Mouse (Mus musculus) testis, postnatal 10 days (tissue): ENCODE results near the gene Capn10.
A peak's percentile ranks its signal among the peaks of the same experiment; 100 is the strongest.

Source experiments
- DNase-seq: peaks from one replicate; pipeline ENCODE4 v3.0.0; 2021; ENCODE audit warnings: low spot score

Capn10 gene

DNA sequence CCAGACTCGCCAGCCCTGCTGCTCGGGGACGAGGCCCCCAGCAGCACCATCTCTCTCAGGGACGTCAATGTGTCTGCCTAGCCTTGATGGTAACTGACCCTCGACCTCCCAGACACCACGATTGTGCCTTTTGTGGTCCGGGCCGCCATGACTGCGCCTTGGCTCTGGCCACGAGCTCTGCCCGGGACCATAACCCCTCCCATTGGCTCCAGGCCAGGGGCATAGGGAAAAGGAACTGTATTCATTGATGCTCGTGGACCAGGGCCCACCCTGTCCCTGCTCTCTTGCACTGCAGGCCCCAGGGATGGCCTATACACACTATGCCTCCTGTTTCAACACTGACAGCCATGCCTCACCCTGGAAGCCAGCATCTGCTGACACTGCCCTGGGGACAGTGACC is 14.4 kb upstream of the Capn10 start:
- DNase-seq: no peak

DNA sequence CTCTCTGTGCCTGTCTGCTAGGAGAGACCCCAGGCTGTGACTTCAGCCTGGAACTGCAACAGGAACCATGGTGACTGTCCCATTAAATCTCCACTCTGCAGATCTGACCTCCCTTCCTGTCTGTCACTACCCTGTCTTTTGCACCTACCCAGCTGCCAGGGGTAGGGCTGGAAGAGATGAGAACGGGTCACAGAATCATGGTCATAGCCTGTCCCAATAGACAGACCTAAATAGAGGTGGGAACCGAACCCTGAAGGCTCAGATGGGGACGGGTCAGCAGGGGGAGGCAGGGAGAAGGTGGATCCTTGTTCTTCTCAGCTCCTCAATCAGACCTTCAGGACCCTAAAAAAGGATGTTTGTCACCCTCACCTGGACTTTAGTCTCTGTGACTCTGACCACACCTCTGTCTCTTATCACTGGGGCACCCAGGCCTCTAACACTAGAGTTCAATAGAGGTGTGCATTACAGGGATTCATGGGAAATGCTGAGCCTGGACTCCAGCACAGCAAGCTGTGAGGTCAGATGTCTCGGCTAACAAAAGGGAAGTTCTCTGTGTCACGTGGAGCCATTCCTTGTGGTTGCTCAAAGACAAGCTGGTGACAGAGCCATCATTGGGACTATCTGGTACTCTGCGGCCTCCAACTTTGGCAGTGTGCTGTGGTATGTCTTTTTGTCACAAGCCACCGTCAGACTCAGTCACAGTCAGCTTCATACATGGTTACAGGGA is 13.5 kb upstream of the Capn10 start:
- no peak for DNase-seq

- DNase-seq: no peak
Observed at GRCm38 (mm10) chr1:92921496-92921895, 12.7 kb upstream of the Capn10 start.

- DNase-seq: no peak
Observed at GRCm38 (mm10) chr1:92930171-92930706, 3.9 kb upstream of the Capn10 start.

DNA sequence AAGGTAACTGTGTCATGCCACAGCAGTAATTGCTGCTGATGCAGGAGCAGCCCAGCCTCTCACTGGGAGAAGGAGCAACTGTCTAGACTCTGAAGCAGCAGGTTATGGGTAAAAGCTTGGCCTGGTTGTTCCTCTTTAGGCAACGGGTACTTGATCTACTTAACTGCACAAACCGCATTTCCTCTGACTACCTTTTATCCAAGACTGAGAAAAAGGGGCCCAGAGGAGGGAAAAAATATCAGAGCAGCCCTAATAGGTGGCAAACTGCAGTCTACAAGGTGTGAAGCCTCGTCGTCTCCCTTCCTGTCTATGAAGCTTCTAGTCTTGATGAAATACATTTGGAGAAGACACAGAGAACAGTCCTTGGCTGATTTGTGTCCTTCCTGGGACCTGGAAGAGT is 565 bp upstream of the Capn10 start:
- no peak for DNase-seq

- peak; percentile 90 for DNase-seq
Observed at GRCm38 (mm10) chr1:92935054-92935962, 1.1 kb downstream of the Capn10 start.

GRCm38 (mm10) chr1:92935977-92936376 is 1.8 kb downstream of the Capn10 start:
- no peak for DNase-seq

- no peak for DNase-seq
Observed at GRCm38 (mm10) chr1:92936467-92936866, 2.3 kb downstream of the Capn10 start.

DNA sequence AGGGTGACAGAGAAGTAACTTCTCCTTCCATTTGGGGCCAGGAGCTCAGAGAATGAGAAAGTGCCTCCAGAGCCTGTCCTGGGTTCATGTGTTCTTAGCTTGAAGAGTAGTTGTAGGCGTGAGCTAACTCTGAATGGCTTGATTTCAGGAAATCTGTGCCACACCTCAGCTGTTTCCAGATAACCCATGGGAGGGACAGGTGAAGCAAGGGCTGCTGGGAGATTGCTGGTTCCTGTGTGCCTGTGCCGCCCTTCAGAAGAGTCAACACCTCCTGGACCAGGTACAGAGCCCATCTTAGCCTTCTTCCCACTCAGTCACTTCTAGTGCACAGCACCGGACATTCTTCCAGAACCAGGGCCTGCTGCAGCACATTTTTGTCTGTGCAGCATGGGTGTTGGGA is 3.6 kb downstream of the Capn10 start:
- no peak for DNase-seq

DNA sequence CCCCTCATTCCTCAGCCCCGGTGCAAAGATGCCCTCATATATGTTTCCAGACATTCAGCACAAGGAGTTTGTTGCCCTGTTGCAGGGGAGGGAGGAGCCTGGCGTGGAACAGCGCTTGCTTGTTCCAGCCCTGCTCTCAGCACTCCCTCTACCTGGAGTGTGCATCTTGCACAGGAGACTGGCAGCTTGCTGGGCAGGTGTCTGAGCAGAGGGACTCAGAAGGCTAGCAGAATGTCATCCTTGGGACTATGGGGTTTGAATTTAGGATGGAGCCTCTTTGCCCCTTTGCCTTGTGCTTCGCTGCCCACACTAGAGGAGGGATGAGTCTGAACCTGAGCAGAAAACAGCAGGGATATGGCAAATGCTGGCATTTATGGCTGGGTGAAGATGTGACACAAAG is 5.6 kb downstream of the Capn10 start:
- no peak for DNase-seq

GRCm38 (mm10) chr1:92943219-92943989 is 9.2 kb downstream of the Capn10 start:
- peak; percentile 41 for DNase-seq

GRCm38 (mm10) chr1:92947966-92948365 is 13.8 kb downstream of the Capn10 start:
- peak; percentile 20 for DNase-seq

GRCm38 (mm10) chr1:92949426-92949825 is 15.2 kb downstream of the Capn10 start:
- peak; percentile 55 for DNase-seq

DNA sequence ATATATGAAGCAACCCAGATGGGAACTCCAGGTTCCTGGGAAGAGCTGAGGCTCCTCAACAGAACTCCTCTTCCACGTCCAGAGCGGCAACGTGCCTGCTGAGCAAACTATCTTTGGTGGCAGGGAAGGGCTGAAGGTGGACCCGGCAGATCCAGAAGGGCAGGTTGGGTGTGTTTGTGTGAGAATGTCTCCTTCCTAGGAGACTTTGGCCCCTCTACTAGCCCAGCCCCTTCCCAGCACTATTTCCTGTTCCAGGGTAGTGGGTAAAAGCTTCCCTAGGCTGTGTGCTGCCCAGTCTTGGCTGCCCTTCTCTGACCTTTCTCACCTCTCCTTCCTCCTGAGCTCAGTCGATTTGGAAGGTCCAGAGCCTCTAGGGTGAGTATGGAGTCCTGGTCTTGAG is 16.4 kb downstream of the Capn10 start, which contains the start of gene Gpr35:
Gene Gpr35, plus strand, starts transcription at position 259 of the 400 bp plus-strand sequence.
- DNase-seq: peak; percentile 28

DNA sequence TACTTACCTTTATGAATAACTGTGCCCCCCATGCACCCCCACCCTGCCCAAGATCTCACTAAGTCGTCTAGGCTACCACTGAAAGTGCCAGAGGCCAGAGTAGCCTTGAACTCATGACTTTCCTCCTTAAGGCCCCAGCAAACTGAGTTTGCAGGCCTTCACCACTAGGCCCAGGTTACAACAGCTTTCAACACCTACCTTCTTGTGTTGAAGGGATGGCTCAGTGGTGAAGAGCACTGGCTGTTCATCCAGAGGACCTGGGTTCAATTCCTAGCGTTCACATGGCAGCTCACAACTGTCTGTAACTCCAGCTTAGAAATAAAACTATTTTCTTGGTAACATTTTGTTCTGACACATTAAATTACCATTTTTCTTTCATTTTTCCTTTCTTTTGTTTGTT is 19.5 kb downstream of the Capn10 start:
- DNase-seq: peak; percentile 32

DNA sequence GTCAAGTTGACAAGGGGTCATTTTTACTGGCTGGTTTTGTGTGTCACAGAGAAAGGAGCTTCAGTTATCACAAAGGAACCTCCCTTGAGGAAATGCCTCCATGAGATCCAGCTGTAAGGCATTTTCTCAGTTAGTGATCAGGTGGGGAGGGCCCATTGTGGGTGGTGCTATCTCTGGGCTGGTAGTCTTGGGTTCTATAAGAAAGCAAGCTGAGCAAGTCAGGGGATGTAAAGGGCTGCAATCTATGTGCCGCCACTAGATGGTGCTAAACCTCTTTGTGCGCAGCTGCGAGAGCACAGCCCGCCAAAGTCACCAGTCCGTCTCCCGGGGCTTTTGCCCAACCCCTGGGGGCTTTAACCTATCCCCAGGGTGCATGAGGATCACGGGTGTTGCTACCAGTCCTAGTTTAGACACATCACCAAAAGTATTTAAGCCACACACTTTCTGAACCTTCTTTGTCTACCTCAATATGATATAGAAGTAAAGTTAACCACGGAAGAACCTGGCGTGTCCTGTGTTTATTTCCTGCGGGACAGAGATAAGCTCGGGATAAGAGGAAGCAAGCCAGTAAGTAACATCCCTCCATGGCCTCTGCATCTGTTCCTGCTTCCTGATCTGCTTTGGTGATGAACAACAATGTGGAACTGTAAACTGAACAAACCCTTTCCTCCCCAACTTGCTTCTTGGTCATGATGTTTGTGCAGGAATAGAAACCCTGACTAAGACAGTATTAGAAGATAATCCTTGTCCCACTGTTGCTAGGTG is 22.6 kb downstream of the Capn10 start:
- peak; percentile 76 for DNase-seq

DNA sequence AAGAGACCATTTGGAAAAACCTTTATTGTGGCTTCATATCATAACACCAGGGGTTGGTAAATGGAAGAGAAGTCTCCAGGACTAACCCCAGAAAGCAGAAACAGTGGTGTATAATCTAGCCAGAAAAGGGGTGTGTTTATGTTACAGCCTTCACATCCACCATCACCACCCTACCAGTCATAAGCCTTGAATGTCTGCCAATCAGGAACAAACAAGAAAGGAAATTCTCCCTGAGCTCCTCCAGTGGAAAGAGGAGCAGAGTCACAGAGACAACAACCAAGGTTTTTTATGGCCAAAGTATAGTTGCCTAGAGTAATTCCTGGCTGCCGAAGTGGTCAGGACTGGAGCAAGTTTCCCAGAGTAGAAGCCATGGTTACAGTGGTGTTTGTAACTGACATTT is 24.8 kb downstream of the Capn10 start:
- peak; percentile 7 for DNase-seq

DNA sequence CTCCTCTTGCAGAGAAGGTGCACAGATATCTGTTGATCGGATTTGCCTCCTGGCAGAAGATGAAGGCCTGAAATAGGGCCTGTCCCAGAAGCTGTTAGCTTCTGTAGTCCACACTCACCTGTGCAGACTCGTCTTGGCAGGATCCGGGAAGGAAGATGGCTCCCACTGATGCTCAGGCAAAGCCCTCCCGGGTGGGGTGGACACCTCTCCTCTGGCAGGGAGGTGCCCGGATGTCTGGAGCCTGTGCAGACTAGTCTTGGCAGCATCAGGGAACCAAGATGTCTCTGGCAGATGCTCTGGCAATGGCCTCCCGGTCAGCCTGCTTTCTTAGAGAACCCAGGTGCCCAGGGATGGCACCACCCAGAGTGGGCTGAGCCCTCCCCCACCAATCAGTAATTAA is 36.6 kb downstream of the Capn10 start:
- DNase-seq: peak; percentile 32

DNA sequence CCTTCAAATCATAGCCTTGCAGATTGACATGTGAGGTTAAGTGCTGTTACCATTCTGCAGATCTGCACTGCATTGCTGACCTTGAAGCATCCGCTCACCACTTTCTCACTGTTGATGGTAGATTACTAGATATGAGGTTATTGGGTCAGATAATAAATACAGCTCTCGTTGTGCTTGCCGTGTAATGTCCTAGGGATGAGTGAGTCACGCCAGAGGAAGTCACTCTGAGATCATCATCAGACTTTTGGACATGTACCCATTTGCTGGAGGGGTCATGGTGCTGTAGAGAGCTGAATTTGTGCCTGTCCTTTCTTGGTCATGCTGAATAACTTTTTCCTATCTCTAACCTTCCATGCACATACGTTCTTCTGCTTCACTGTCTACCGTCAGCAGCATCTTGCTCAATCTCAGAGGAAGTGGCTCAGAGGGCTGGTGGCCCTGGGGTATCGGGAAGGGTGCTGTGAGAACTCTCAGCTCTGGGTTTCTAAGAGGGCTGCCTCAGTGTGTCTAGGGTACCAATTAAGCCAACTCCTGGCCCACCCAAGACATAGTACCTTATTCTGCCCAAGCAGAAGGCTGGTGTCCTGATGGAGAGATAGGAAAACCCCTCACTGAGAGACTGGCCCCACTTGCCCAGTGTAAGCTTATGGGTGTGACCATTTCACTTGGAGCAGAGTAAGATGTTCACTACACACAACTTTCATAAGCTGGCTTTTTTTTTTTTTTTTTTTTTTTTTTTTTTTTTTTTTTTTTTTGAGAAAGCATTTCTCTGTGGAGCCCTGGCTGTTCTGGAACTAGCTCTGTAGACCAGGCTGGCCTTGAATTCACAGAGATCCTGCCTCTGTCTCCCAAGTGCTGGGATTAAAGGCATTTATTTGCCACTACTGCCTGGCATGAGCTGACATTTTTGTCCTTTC is 38.0 kb downstream of the Capn10 start:
- peak; percentile 25 for DNase-seq

- DNase-seq: peak; percentile 55
Observed at GRCm38 (mm10) chr1:92972854-92973253, 38.7 kb downstream of the Capn10 start.
